Mouse (Mus musculus): ENCODE measurements at regions not wholly inside any gene's neighbourhood (a gene's known extent, or its start where the extent isn't known, plus 50 kb on each side); places are given as distances from the start of the nearest gene placed in this dataset.
A peak's percentile ranks its signal among the peaks of the same experiment; 100 is the strongest.

- peak in 1 of 2 experiments; percentile 38 for DNase-seq
Observed at GRCm38 (mm10) chr8:126538136-126538535, 55.6 kb downstream of the Irf2bp2 start.

- peak; percentile 79 to 86 for DNase-seq
Observed at GRCm38 (mm10) chr8:126536928-126537618, 56.7 kb downstream of the Irf2bp2 start.

- DNase-seq = no peak
Observed at GRCm38 (mm10) chr8:126536132-126536927, 57.5 kb downstream of the Irf2bp2 start.

- DNase-seq = peak; percentile 57 to 65
Observed at GRCm38 (mm10) chr8:126532284-126532974, 57.6 kb upstream of the Tarbp1 start.

- peak; percentile 41 to 46 for DNase-seq
Observed at GRCm38 (mm10) chr8:126531459-126531858, 56.6 kb upstream of the Tarbp1 start.

- DNase-seq = no peak
Observed at GRCm38 (mm10) chr8:126529409-126529808, 54.5 kb upstream of the Tarbp1 start.

GRCm38 (mm10) chr8:126528434-126529080, 53.7 kb upstream of the Tarbp1 start:
- DNase-seq = no peak

- peak in 1 of 2 experiments; percentile 33 for DNase-seq
Observed at GRCm38 (mm10) chr8:126526864-126527571, 52.2 kb upstream of the Tarbp1 start.

GRCm38 (mm10) chr8:126525575-126525974, 50.7 kb upstream of the Tarbp1 start:
- no peak for DNase-seq

All from cerebellum, adult 18-20 months (tissue).